8 mouse cellular contexts compared by ENCODE assay signal in genomic region chrX:153139734-153140515, GRCm38 (mm10). TPM values are rescaled to one million over a fixed set of nuclear protein-coding genes. Genes with fewer than 3 reads are reported as not detected.
DNase-seq lines count a peak whose midpoint lies in the region; ATAC-seq lines count a peak whose summit lies in the region.

Gene Rragb, plus strand, starts transcription at chrX:153139981.

- WGBS in embryonic facial prominence, embryonic 10.5 days, result 15% methylated on average over 47 of the region's 47 CpGs
- WGBS in midbrain, embryonic 11.5 days, result 16% methylated on average over 47 of the region's 47 CpGs

- DNase-seq in adrenal gland, postnatal 14 days, result peak; percentile 83
- DNase-seq in embryonic facial prominence, embryonic 10.5 days (ENCODE audit: low spot score), result peak; percentile 88
- peak; percentile 87 for DNase-seq in kidney, adult 11 months
- peak; percentile 85 for DNase-seq in left cerebral cortex, postnatal 4 days
- peak; percentile 94 for DNase-seq in midbrain, embryonic 11.5 days (ENCODE audit: low spot score, missing footprints)
- DNase-seq in right cerebral cortex, postnatal 4 days, result peak; percentile 62
- peak; percentile 63 for DNase-seq in yolk sac, embryonic 10.5 days (ENCODE audit: low spot score)

- H3K4me1 ChIP-seq in embryonic facial prominence, embryonic 10.5 days, result no peaks in the 10 kb centered on the region
- H3K4me1 ChIP-seq in midbrain, embryonic 11.5 days (ENCODE audit: control insufficient read depth, insufficient read depth, low read length), result no peaks in the 10 kb centered on the region

- no peaks in the 10 kb centered on the region for H3K36me3 ChIP-seq in embryonic facial prominence, embryonic 10.5 days (replicated peaks)
- no peaks in the 10 kb centered on the region for H3K36me3 ChIP-seq in midbrain, embryonic 11.5 days (ENCODE audit: control insufficient read depth, insufficient read depth, low read length)

- H3K27me3 ChIP-seq in embryonic facial prominence, embryonic 10.5 days (replicated peaks; ENCODE audit: low read depth, poor library complexity, severe bottlenecking), result peaks cover 54% of the 10 kb centered on the region
- H3K27me3 ChIP-seq in midbrain, embryonic 11.5 days (ENCODE audit: control insufficient read depth, insufficient read depth, low read length), result no peaks in the 10 kb centered on the region

- intact Hi-C loops in left cerebral cortex, postnatal 4 days (cut with DNase I), result loop anchor here (10.0 kb wide), 1 partner anchor 215 kb away; no protein-coding TSS in a partner anchor

- H3K9me3 ChIP-seq in embryonic facial prominence, embryonic 10.5 days, result no peaks in the 10 kb centered on the region
- H3K9me3 ChIP-seq in midbrain, embryonic 11.5 days (ENCODE audit: control insufficient read depth, low read length), result no peaks in the 10 kb centered on the region

- H3K27ac ChIP-seq in embryonic facial prominence, embryonic 10.5 days (replicated peaks), result peak within 1 kb of the TSS; percentile 78
- no peak within 1 kb of the TSS for H3K27ac ChIP-seq in midbrain, embryonic 11.5 days (ENCODE audit: low read depth, low read length)

- H3K4me3 ChIP-seq in embryonic facial prominence, embryonic 10.5 days, result peak within 1 kb of the TSS; percentile 64
- H3K4me3 ChIP-seq in midbrain, embryonic 11.5 days (ENCODE audit: low read depth, low read length), result peak within 1 kb of the TSS; percentile 51

- ATAC-seq in granulocyte monocyte progenitor cell, adult 5-6 weeks (replicated peaks; ENCODE audit: poor library complexity, severe bottlenecking), result peak; percentile 99
- peak; percentile 98 for ATAC-seq in midbrain, embryonic 11.5 days (ENCODE audit: low FRiP score)

- H3K9ac ChIP-seq in midbrain, embryonic 11.5 days (ENCODE audit: low read length), result peak within 1 kb of the TSS; percentile 64

- H3K4me2 ChIP-seq in midbrain, embryonic 11.5 days, result peak within 1 kb of the TSS; percentile 33

RNA-seq across cellular contexts. Expression of gene Rragb, which starts in this region (rescaled TPM):
- 9.0 and 9.5 TPM in 2 replicates for total RNA-seq in adrenal gland, postnatal 14 days (2021)
- polyA plus RNA-seq in embryonic facial prominence, embryonic 10.5 days (2016; fragmentation: Nextera tagmentation; extraction: Ambion mirVana), result 5.4 and 5.9 TPM in 2 replicates
- 3.4 and 6.0 TPM in 2 replicates for total RNA-seq in granulocyte monocyte progenitor cell, adult 5-6 weeks (2014; fragmentation: Nextera tagmentation)
- 1.3 and 8.5 TPM in 2 replicates for total RNA-seq in granulocyte monocyte progenitor cell, adult 5-6 weeks (2017)
- 10 to 100 TPM; 60.3 to 65.6 TPM for total RNA-seq in left cerebral cortex, postnatal 4 days (2021)
- polyA plus RNA-seq in midbrain, embryonic 11.5 days (2014; fragmentation: Nextera tagmentation; extraction: Ambion mirVana), result 5.6 and 5.9 TPM in 2 replicates
